Mouse (Mus musculus) erythroblast, embryonic 14.5 days (primary cell): ENCODE results near the gene Grrp1. TPM values are rescaled to one million over a fixed set of nuclear protein-coding genes. Genes with fewer than 3 reads are reported as not detected.
"Not testable (repeated sequence)": the region's sequence is repeated elsewhere in the genome, so short reads cannot be mapped to it uniquely, and the experiment has no call there.

Experiments used
- H3K27me3 ChIP-seq: 2 replicates; pipeline ENCODE4 v1.6.1; 2012; ENCODE audit warnings: inconsistent platforms; ENCODE audit not compliant: control insufficient read depth
- H3K36me3 ChIP-seq: 2 replicates; pipeline ENCODE4 v1.6.1; 2012; ENCODE audit warnings: mild to moderate bottlenecking, inconsistent platforms; ENCODE audit not compliant: control insufficient read depth
- H3K4me1 ChIP-seq: 2 replicates; pipeline ENCODE4 v1.6.1; 2012; ENCODE audit warnings: inconsistent platforms; ENCODE audit not compliant: control insufficient read depth
- H3K4me3 ChIP-seq: replicated peaks from 2 replicates; pipeline ENCODE3; 2012; ENCODE audit warnings: moderate library complexity, mild to moderate bottlenecking, inconsistent platforms
- H3K9me3 ChIP-seq: 2 replicates; pipeline ENCODE4 v1.6.1; 2012; ENCODE audit warnings: low read length, inconsistent platforms, mixed read lengths; ENCODE audit not compliant: control insufficient read depth
- GATA1 ChIP-seq: IDR thresholded peaks from 2 replicates; pipeline ENCODE4 v1.6.1; 2012; ENCODE audit warnings: low read length, inconsistent platforms, mixed read lengths
- TAL1 ChIP-seq: IDR thresholded peaks from 3 replicates; pipeline ENCODE4 v1.6.1; 2012; ENCODE audit warnings: low read length, inconsistent platforms, mixed read lengths
- polyA plus RNA-seq: library from polyadenylated mRNA; stranded (reverse); fragments of >175 nt; gene quantifications from 2 replicates; pipeline ENCODE4 v1.2.3, GENCODE M21; 2012

The Grrp1 gene
- polyA plus RNA-seq, 1 experiment = 0.03 TPM

DNA sequence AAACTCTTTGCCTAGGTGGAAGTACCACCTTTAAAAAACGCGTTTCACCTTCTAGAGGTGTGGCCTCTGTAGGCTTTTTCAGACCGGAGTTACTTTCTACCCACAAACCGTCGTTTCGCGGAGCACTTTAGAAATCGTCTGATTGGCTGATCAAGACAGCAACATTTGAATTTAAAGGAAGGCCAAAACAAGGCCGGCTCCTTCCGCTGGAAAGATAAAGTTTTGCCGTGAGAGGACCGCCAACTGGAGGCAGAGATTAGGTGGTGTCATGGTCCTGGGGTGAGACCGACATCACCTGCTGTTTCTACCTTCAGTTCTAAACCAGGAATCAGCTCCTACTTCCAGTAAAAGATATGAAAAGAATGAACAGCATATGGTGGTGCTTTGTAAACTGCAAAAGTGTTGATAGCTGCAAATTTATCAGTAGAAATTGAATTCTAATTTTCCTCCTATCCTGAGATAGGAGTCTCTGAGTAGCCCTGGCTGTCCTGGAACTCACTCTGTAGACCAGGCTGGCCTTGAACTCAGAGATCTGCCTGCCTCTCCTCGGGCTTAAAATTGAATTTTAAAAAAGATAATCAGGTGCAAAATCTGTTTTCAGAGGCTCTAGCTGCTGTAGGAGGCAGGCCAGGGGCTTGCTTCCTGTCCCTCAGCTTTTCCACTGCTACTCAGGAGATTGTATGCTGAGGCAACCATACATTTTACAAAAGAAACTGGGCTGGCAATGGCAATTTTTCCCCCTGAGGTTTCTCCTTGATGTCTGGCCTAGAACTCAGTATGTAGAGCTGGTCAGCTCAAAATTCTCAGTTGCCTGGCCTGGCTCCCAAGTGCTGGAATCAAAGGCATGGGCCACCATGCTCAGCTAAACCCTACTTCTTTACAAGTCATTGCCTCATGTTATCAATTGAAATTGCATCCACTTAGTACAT is 19.8 kb upstream of the Grrp1 start:
- Histone ChIP-seq H3K36me3 (peaks cover 44% of the 10 kb centered on the region), H3K4me3 (peak overlapping the region; percentile 64), H3K4me1 (peaks cover 27% of the 10 kb centered on the region), H3K27me3 (no peaks in the 10 kb centered on the region), H3K9me3 (no peaks in the 10 kb centered on the region)
- TF ChIP-seq TAL1 (peak; percentile 57), GATA1 (peak; percentile 78)

DNA sequence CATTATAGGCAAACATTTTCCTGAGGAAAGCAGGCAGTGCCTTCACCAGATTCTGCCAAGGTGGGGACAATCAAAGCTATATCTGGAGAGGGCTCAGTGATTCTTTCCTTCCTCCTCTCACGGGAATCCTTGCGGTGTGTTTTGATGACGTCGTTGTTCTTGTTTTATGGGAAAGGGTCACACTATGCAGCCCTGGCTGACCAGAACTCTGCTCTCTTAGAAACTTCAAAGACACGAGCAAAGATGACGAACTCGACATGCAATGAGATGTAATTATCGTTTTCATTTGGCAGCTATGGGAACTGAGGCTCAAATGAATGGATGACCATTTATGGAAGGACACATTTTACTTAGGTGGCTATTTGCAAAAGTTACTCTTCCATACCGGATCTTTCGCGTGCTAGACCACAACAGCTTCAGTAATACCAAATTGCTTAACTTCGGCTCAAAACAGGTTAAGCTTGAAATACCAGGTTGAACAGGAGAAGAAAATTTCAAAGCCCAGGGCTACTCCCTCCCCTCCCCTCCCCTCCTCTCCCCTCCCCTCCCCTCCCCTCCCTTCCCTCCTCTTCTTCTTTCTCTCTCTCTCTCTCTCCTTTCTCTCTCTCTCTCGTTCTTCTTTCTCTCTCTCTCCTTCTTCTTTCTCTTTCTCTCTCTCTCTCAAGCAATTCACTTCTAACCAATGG is 19.0 kb upstream of the Grrp1 start:
- Histone ChIP-seq H3K27me3 (no peaks in the 10 kb centered on the region), H3K4me3 (peak overlapping the region; percentile 64), H3K4me1 (peaks cover 27% of the 10 kb centered on the region), H3K9me3 (no peaks in the 10 kb centered on the region), H3K36me3 (peaks cover 36% of the 10 kb centered on the region)
- no peak for TF ChIP-seq GATA1
- TF ChIP-seq TAL1 = no peak

DNA sequence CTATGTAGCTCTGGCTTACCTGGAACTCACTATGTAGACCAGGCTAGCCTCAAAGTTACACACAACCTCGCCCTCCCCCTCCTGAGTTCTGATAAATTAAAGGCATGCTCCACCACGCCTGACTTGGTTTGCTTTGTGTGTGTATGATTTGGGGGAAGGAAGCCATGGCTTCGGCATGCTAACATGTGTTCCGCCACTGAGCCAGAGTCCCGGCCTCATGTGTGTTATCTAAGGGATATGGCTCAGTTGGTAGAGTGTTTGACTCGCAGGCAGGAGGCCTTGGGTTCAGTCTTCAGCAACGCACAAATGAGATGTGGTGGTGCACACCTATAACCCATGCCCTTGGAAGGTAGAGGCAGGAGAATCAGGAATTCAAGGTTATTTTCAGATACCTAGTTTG is 18.1 kb upstream of the Grrp1 start:
- H3K36me3 ChIP-seq = peaks cover 27% of the 10 kb centered on the region
- TF ChIP-seq TAL1 = no peak
- TF ChIP-seq GATA1 = no peak
- no peaks in the 10 kb centered on the region for H3K9me3 ChIP-seq
- H3K4me3 ChIP-seq = no peak overlapping the region
- peaks cover 27% of the 10 kb centered on the region for H3K4me1 ChIP-seq
- H3K27me3 ChIP-seq = no peaks in the 10 kb centered on the region

DNA sequence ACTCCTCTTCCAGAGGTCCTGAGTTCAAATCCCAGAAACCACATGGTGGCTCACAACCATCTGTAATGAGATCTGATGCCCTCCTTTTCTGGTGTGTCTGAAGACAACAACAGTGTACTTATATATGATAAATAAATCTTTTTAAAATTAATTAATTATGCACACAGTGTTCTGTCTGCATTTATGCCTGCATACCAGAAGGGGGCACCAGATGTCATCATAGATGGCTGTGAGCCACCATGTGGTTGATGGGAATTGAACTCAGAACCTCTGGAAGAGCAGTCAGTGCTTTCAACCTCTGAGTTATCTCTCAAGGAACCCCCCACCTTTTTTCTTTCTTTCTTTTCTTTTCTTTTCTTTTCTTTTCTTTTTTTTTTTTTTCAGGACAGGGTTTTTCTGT is 15.7 kb upstream of the Grrp1 start:
- not testable (repeated sequence) for H3K36me3 ChIP-seq, H3K4me3 ChIP-seq, H3K9me3 ChIP-seq, H3K27me3 ChIP-seq
- peaks cover 24% of the 10 kb centered on the region for H3K4me1 ChIP-seq

DNA sequence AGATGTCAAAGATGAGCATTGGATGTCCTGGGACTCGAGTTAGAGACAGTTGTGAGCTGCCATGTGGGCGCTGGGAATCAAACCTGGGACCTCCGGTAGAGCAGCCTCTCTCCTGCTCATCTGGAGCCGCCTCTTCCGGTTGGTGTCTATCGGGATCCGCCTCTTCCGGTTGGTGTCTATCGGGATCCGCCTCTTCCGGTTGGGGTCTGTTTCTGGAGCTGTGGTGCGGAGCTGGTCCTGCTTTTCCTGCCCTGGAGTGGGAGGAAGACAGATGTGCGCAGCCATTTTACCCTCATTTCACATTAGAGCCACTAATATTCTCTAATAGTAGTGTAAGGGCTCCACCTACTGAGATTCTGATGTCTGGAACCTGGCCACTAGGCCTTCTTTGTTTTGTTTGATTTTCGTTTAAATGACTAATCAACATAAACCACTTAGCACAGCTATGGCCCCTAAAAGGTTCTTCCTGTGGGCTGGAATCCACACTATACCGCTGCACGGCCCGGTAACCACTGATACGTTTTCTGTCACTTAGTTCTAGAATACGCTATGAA is 14.3 kb upstream of the Grrp1 start:
- H3K27me3 ChIP-seq = no peaks in the 10 kb centered on the region; the same call in 1 of the 2 replicates
- H3K4me1 ChIP-seq = peaks cover 13% of the 10 kb centered on the region
- H3K4me3 ChIP-seq = no peak overlapping the region
- H3K9me3 ChIP-seq = peaks cover 7% of the 10 kb centered on the region; the same call in 1 of the 2 replicates
- H3K36me3 ChIP-seq = no peaks in the 10 kb centered on the region
- TF ChIP-seq TAL1 (no peak), GATA1 (no peak)

DNA sequence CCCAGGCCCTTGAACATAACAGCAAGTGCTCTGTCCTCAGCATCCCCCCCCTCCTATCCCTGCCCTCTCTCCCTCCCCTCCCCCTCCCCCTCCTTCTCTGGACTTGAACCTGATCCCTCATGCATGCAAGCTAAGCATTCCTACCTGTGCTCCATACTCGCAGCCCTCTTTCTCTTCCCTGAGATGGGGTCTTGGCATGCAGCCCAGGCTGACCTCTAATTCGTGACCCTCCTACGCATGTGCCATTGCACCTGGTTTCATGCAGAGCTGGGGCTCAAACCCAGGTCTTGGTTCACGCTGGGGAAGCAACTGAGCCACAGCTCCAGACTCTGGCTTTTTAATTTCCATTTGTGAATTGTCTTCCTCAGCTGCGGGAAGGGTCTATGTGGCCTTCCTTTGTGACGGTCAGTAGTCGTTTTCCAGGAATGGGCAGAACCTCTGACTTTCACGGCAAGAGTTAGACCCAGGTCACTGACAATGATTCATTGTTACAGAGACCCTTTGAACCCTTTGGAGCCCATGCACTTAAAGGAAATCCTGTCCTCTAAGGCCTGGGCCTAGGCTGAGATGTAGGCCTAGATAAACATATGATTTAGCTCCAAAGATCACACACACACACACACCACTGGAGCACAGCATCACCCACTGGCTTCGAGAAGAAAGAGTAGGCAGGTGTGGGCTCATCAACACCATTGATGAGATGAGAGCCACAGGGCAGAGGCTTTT is 12.1 kb upstream of the Grrp1 start:
- no peaks in the 10 kb centered on the region for H3K36me3 ChIP-seq
- H3K4me3 ChIP-seq = no peak overlapping the region
- H3K27me3 ChIP-seq = no peaks in the 10 kb centered on the region; the same call in 1 of the 2 replicates
- peaks cover 10% of the 10 kb centered on the region for H3K9me3 ChIP-seq
- no peaks in the 10 kb centered on the region for H3K4me1 ChIP-seq
- TF ChIP-seq TAL1 (no peak), GATA1 (no peak)

DNA sequence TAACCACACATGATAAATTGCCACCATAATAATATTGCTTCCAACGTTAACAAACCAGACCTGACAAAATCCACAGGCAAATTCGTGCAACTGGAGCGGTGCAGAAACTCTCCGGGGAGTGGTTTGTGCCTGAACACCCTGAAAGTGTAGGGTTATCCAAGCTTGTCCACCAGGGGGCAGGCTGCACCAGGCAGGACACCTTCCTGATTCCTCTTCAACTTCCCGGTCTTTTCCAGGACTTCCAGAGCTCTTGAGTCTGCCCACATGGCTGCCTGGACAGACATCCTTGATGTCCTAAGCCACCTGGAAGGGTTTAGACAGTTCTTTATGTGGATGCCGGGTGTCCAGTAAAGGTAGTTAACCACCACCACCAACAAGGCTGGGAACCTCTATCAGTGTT is 9.3 kb upstream of the Grrp1 start:
- Histone ChIP-seq H3K36me3 (no peaks in the 10 kb centered on the region), H3K4me3 (no peak overlapping the region), H3K4me1 (no peaks in the 10 kb centered on the region), H3K9me3 (peaks cover 10% of the 10 kb centered on the region), H3K27me3 (no peaks in the 10 kb centered on the region; the same call in 1 of the 2 replicates)
- TF ChIP-seq TAL1 = no peak
- no peak for TF ChIP-seq GATA1

DNA sequence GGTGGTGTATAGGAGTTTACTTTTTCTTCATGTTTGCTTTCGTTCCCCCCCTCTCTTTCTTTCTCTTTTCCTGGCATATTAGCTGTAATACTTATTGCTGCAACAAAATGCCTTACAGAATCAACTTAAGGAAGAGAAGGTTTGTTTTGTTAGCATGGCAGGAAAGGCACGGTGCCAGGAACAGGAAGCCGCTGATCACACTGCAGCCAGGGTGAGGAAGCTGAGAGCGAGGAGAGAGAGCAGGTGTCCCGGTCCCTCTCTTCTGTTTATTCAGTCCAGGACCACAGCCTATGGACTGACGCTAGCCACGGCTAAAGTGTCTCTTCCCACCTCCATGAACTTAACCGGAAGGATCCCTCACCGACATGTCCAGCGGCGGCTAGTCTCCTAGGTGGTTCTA is 4.4 kb upstream of the Grrp1 start:
- H3K9me3 ChIP-seq = peaks cover 4% of the 10 kb centered on the region
- H3K4me1 ChIP-seq = peaks cover 2% of the 10 kb centered on the region; the same call in 1 of the 2 replicates
- TF ChIP-seq TAL1 (no peak), GATA1 (no peak)
- H3K27me3 ChIP-seq = peaks cover 28% of the 10 kb centered on the region
- H3K4me3 ChIP-seq = no peak overlapping the region
- H3K36me3 ChIP-seq = no peaks in the 10 kb centered on the region
